Mouse (Mus musculus): Measurements from ENCODE around the gene Lpcat4.

Gene Lpcat4

DNA sequence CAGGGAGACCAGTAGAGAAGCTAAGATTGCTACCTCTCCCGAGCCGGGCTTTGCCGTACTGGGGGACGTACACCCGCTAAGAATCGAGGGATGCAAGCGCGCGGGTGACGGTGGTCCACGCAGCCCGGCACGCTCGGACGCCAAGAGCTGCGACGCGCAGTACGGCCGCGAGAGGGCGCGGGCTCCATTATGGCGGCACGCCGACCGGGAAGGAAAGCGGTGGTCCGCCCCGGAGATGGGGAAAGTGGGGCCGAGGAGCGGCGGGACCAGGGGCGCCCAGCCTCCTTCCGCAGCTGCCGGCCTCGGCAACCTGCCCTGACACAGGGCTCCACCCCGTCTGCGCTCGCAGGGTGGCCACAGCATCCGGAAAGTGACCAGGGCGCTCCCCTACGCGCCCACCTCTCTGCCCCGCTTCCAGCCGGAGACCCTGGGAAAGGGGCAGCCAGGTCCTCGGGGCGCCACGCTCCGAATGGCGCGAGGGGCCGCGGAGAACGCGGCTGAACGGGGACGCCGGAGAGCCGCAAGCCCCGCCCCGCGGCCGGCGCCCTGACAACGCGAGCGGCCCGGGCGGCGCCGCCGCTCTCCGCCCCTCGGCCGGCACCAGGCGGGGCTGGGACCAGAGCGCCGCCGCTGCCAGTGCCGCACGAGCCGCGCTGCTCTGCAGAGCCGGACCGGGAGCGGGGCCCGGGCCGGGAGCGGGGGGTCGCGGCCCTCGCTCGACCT, at the start of gene Lpcat4:
Lpcat4 (plus strand) TSS at position 257 of the 723 bp plus-strand sequence.
- DNase-seq (ENCODE audit: low spot score in 2 of 2): peak; percentile 75 to 84

DNA sequence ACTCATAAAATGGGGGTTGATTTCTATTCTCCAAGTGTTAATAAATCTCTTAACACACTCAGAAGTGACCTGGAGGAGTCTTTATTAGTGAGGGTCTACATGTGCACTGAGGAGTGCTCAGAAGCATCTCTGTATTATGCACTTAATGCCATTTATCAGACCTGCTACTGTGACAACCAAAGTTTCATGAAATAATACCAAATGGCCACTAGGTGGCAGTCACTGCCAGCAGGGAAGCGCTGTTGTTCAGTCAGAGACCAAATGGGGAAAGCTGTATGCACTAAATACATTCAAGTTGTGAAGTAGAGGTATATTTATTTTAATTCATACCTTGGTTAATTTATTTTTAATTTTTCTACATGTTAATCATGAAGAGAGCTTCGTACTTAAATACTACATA, 42.4 kb upstream of the Lpcat4 start:
- no peak for DNase-seq (ENCODE audit: low spot score in 2 of 2)

DNA sequence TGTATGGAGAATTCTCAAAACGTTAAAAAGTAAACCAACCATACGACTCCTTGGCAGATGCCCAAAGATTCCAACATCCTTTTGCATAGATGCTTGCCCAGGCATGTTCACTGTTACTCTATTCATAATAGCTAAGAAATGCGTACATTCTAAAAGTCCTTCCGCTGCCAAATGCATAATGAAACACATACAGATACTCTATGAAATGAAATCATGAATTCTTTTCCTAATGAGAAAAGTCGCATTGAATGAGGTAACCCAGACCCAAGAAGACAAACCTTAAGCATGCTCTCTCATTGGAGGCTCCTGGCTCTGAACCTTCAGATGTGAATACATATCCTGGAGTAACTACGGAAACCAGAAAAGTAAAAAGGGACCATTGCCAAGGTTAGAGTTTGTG, 36.2 kb upstream of the Lpcat4 start:
- DNase-seq (ENCODE audit: low spot score in 2 of 2): no peak

DNA sequence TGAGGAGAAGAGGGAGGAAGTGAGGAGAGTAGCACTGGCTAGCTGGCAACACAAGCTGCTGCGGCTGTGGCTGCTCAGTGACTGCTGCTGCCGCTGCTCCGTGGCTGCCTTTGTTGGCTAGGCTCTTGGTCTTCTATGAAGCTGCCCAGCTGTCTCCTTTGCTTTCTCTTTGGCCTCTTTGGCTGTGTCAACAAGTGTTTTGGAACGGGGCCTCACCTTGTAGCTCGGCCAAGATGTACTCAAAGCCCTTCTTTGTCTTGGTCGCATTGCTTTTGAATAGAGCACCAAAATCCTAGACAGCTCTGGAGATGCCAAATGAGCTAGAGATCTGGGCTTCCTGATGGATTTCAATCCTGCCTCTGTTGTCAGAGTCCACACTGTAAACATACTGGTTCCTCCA, 29.1 kb upstream of the Lpcat4 start:
- DNase-seq (ENCODE audit: low spot score in 2 of 2): no peak

DNA sequence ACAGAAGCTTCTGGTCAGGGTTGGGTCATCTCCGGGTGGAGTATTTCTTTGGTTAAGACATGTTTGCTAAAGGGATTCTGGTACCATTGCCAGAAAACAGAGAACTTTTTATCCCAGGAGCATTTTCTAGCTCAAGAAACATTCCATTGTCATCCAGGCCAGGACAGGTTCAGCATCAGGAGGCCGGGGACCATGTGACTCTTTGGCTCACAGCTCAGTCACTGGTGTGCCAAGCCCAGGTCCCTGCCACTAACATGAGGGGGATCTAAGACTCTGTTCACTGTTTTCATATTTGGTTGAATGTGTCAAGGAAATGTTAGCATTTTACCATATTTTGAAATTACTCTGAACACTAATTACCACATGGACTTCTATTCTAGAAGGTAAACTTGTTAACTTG, 28.6 kb upstream of the Lpcat4 start:
- DNase-seq (ENCODE audit: low spot score in 2 of 2): no peak

DNA sequence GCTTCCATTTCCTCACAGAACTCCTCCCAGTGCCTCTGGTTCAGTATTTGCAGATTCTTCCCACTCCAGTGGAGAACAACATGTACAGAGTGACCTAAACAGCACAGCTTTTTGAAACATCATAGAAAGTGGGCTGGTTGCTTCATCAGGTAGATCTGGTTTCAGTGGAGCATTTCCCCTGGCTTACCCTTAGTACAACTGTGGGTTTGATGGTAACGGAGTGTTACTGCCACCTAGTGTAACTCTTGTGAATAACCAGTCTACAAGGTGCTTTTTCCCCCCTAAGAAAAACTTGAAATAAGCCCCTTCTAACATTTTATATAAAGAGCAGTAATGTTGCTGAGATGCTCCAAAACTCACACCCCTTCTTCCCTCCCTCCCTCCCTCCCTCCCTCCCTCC, 23.3 kb upstream of the Lpcat4 start:
- no peak for DNase-seq (ENCODE audit: low spot score in 2 of 2)

DNA sequence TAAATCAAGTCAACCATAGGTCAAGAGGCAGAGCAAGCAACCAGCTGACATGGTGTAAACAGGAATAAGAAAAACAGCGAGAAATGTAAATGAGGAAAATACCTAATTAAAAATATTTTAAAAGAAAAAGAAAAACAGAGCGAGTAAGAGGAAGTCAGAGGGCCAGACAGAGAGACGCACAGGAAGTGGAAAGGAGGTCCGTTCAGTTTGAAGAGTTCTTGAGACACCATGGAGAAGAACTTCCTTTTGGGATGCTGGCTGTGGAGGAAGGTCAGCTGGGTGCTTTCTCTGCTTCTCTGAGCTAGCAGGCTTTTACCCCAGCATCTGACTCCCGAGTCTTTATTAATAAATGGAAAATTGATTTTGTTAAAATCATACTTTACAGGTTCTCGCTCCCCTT, 21.7 kb upstream of the Lpcat4 start:
- no peak for DNase-seq (ENCODE audit: low spot score in 2 of 2)

DNA sequence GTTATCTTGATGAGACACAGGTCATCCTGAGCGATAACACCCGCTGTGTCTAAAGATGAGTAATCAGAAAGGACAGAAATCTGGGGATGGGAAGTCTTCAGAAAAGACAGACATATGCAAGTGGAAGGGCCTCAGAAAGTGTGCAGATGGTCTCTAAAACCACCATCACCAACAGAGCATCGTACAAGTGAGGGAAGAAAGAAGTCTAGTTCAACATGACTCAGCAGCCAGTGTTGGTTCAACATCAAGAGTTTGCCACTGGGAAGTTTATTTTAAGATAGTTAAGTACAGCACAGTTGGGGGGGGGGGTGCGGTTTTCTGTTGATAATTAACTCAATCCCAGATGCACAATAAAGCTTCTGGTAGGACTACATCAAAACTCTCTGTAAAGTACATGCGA, 18.4 kb upstream of the Lpcat4 start:
- no peak for DNase-seq (ENCODE audit: low spot score in 2 of 2)

DNA sequence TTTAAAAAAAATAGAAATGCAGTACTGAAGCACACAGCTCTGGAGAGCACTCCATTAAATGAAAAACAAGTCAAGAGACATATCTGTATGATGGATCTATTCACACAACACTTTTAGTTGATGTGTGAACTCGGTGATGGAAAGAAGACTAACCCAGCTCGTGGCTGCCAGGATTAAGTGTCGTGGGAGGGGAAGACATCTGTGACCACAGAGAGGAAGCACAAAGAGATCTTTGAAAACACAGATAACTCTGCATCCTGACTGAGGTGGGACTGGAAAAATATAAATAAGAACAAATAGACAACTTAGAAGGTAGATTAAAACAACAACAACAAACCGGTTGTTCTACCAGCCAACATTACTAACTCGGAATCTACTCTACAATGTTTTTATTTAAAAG, 16.7 kb upstream of the Lpcat4 start:
- no peak for DNase-seq (ENCODE audit: low spot score in 2 of 2)

DNA sequence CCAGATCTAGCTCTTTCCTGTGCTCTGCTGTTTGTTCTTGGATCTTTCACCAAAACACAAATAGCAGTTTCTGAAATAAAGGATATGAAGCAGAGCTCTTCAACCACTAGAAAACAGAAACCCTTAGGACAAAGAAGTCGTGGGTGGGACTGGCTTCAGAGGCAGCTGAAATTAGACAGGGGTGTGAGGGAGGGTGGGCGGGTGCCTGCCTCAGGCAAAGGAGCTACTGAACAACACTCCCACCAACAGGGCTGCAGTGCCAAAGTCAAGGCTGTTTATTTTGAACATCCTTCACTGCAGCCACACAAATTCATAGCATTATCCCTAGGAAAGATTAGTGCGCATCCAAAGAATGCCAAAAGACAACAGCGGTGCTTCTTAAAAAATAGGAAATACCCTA, 14.9 kb upstream of the Lpcat4 start:
- DNase-seq (ENCODE audit: low spot score in 2 of 2): no peak

DNA sequence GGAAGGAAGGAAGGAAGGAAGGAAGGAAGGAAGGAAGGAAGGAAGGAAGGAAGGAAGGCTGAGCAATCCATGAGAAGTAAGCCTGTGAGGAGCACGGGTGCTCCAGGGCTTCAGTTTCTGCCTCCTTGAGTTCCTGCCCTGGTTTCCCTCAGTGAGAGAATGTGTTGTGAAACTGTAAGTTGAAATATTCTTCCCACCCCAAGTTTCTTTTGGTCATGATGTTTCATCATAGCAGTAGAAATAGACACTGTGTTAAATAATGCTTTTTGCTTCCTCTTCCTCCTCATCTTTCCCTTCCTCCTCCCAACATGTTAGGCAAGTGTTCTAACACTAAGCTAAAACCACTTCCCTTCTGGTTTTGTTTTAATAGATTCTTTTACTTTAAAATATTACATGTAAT, 6.6 kb upstream of the Lpcat4 start:
- DNase-seq (ENCODE audit: low spot score in 2 of 2): no peak

DNA sequence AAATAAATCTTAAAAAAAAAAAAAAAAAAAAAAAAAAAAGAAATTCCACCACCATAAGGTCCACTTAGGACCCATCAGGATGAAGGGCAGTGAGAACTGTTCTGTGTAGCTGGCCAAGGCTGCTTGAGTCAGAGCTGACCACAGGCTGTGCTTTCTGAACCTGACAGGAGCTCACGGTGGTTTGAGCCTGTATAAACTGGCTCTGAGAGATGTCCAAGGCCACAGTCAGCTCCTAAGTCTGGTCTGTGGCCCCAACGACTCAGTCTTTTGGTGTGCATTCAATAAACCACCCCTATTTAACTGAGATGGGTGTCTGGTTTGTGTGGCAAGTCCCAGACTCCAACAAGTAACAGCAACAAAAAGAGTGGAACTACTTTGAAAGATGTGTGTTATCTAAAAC, 2.6 kb upstream of the Lpcat4 start:
- no peak for DNase-seq (ENCODE audit: low spot score in 2 of 2)

DNA sequence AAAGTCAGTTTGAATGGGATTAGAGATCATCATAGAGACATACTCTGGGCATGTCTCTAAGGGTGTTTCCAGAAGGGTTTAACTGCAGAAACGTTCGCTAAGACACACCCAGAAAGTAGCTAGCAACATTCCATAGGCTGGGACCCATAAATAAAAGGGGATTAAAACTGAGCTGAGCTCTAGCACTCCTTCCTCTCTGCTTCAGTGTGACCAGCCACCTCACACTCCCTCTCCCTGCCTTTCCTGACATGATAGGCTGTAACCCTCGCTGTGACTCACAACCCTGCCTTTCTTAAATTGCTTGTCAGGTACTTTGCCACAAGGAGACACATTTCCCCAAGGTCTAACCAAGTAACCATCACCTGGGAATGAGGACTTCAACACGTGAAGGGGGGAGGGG, 1.3 kb upstream of the Lpcat4 start:
- no peak for DNase-seq (ENCODE audit: low spot score in 2 of 2)

DNA sequence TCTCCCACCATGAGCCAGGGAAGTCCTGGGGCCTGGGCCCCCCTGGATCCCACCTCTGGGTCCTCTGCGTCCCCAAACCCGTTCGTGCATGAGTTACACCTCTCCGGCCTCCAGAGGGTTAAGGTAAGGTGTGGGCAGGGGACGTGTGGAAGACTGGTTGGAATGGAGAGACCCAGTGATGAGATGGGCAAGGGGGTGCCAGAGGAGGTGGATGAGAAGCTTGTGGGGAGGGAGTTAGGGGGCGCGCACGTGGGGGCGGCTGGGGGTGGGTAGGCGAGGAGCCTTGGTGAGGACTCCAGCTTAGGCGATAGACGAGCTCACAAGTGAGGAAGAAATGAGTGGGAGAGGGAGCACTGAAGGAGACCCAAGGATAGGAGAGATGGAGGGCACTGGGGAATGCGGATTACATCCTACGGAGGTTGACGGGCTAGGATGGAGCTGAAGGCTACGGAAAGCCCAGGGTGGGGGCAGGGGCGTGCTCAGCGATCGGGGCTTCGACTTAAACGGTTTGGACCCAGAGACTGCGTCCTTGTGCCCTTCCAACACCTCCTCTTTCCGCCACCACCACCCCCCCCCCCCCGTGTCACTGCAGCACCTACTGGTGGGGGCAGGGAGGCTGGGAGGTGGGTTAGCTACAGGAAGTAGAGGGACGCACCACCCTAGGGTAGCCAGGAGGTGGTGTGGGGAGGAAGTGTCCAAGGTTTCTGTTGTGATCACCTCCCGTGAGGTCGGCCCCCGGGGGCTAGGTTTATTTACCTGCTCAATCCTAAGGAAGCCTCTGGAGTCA, 860 bp downstream of the Lpcat4 start:
- DNase-seq (ENCODE audit: low spot score in 2 of 2): no peak

DNA sequence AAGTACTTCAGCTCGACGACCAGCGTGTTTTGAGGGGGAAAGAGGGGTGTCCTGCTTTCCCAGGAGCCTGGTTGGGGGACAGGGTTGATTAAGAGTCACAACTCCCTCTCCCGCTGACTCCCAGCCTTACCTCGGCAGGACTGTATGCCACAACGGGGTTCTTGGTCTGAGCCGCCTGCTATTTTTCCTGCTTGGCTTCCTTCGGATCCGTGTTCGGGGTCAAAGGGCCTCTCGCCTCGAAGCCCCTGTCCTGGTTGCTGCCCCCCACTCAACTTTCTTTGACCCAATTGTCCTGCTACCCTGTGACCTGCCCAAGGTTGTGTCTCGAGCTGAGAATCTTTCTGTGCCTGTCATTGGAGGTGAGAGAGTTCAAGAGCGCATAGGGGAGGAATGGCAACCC, 2.5 kb downstream of the Lpcat4 start:
- no peak for DNase-seq (ENCODE audit: low spot score in 2 of 2)

DNA sequence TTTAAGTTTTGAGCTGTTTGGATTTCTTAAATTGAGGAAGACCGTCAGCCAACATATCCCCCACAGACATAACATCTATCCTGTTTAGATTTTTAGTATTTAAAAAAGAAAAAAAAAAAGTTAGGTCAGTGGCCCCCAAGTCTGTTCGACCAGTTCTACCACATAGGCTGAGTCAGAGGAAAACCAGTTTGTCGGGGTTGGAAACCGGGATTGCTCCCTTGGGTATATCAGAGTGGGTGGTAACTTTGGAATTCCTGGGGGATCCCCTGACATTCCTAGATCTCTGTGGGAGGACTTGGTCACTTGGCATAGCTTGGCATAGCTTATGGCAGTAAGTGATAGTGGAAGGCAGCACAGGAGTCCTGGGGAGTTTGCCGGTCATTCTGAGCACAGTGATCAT, 6.0 kb downstream of the Lpcat4 start:
- DNase-seq (ENCODE audit: low spot score in 2 of 2): peak; percentile 35 to 46

DNA sequence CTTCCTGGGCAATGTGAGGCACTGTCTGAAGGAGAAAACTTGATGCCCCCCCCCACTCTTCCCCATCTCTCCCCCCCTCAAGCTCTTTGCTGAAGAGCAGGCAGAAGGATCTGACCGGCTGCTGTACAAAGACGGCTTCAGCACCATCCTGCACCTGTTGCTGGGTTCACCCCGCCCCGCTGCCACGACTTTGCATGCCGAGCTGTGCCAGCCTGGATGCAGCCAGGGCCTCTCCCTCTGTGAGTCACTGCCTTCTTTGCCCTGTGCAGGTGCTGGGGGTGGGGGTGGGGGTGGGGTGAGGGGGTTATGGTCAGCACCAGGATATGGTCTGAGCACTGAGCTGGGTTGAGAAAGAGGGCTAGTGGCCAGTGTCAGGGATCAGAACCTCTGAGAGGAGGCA, 6.9 kb downstream of the Lpcat4 start:
- DNase-seq (ENCODE audit: low spot score in 2 of 2): peak in 1 of 2 experiments; percentile 23

DNA sequence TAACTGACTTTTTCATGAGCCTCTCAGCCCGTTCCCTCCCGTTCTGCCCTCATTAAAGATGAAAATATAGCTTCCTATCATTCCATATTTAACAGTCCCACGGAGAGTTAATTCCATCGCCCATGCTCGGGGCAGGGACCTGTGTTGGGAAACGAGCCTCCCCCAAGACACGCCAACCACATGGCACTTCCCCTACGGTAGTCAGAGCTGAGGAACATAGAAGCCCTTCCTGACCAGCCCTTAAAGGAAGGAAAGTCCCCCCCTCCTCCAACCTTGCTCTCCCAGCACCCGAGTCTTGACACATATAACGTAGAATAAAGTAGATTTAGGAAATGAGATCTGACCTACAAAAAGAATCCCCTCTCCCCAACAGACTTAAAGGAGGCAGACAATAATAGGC, 8.1 kb downstream of the Lpcat4 start:
- no peak for DNase-seq (ENCODE audit: low spot score in 2 of 2)

DNA sequence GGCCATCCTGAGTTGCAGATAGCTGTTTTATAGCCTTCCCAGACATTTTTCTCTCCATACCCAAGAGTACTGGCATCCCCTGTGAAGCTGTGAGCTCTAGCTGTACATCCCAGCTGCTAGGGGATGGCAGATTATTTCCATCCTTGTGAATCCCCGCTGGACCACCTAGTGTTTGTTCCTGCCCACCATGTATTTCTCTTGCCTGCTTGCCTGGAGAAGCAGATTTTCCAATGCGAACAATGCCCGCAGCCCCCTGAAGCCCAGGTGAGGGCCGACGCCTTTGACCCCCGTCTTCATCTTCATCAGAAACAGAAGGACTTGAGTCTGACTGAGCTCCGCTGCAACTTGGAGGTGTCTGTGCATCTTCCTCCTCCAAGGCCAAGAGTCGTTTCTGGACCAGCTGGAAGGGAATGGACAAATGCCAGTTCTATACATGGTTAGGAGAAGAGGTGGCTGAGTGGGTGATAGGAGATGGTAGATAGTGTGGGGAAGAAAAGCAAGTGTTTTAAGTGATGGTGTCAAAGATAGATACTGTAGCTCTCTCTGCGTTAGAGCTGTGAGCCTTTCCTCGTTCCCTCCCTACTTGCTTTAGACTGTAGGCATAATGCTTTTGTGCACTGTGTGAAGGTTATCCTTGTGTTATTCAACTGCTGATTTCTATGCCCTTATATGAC, 10.6 kb downstream of the Lpcat4 start:
- DNase-seq (ENCODE audit: low spot score in 2 of 2): no peak

DNA sequence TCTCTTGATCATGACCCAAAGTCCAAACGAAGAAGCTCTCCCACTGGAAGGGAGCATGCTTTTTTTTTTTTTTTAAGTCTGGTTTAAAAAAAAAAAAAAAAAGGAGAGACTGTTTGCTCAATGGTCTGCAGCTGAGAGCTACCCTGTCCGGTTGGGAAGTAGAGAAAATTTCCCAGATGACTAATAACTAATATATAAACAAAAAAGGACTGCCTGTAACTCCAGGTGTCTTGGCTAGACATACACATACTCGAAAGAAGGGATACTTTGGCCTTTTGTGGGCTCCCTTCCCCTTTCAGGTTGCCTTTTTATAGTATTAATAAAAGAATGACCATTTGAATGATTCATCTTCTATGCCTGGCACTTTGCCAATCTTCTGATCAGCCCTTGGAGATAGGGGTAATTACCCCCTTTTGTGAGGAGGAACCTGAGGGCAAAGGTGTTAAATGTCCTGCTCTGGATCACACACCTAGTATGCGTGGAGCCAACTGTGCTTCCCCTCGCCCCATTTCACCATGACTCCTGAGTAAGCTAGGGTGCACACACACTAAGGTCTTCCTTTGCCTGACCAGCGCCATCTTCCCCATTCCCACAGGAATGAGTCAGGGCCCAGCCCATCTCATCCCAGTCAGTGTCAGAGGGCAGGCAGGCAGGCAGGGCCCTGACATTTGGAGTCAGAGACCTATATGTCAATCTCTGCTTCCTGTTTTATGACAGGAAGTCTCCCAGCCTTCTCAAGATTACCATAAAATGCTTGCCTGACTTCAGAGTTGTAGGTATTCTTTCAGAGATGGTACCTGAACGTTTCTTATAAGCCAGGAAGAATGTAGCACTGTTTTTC, 15.6 kb downstream of the Lpcat4 start:
- DNase-seq (ENCODE audit: low spot score in 2 of 2): no peak

DNA sequence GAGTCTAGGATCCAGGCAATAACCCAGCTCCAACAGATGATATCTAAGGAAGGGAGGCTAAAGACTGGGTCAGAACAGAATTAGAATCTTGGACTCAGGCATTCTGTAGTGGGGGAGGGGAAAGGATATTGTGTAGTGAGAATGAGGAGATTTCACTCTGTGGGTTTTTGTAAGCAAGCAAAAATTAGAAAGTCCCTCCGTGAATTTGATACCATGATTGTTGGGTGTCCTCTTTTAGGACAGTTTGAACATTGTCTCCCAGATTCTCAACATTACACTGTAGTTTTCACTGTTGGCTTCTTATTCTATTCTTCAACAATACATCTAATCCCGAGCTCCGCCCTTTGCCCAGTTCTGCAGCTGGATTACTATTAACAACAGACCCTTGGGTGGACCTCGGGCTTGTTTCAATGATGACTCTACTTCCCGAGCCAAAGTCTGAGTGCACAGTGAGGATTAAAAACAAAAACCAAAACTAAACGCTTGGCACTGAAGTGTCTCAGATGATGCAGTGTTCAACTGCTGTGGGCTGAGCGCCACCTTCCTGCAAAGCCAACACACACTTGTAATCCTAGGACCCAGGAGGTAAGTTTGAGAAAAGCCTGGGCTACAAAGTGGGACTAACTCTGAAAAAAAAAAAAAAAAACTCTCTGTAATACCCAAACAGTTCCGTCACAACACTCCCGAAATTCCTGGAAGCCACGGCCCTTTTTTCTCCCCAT, 20.1 kb downstream of the Lpcat4 start, which contains the start of gene Nutm1:
Nutm1 (minus strand) TSS at position 51 of the 722 bp plus-strand sequence.
- DNase-seq (ENCODE audit: low spot score in 2 of 2): peak in 1 of 2 experiments; percentile 29

All from urinary bladder, postnatal 36 days (tissue).